Mouse (Mus musculus) frontal cortex, postnatal 36 days (tissue): Measurements from ENCODE around the gene Samhd1.
"Not testable (repeated sequence)": the region's sequence is repeated elsewhere in the genome, so short reads cannot be mapped to it uniquely, and the experiment has no call there.

Source experiments
- DNase-seq, 2 experiments: peaks; one replicate each; pipeline ENCODE4 v3.0.0; 2022; ENCODE audit warnings: low spot score in 2 of 2

Gene Samhd1

DNA sequence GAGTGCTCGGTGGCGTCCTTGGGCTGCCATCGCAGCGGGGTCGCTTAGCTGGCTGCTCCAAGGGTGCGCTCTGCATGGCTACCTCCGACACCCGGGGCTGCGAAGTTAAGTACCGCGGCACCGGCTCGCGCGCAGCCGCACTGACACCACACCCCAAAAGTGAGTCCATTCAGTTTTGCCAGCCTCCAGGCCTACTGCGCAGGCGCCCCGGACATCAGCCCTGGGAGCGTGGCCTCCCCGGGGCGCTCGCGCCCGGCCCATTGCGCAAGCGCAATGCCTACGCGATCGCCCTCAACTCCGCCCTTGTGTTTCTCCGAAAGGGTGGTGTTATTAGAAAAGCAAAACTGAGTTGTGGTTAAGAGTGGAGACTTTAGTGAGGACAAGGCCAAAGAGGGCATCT lies at the start of gene Samhd1:
Gene Samhd1, minus strand, starts transcription at position 252 of the 400 bp plus-strand sequence.
- DNase-seq, result peak; percentile 88 to 90

DNA sequence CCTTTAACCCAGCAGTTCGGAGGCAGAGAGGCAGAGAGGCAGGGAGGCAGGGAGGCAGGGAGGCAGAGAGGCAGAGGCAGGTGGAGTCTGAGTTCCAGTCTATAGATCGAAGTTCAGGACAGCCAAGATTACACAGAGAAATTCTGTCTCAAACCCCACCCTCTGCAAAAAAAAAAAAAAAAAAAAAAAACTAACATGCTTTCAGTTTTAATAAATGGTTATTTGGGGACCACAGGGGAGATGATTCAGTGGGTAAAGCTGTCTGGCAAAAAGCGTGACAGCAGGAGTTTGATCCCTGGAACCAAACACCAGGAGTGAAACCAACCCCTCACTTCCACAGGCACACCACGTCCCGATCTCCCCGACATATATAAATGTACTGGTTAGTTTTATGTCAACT lies 43.1 kb upstream of the Samhd1 start:
- no peak for DNase-seq

DNA sequence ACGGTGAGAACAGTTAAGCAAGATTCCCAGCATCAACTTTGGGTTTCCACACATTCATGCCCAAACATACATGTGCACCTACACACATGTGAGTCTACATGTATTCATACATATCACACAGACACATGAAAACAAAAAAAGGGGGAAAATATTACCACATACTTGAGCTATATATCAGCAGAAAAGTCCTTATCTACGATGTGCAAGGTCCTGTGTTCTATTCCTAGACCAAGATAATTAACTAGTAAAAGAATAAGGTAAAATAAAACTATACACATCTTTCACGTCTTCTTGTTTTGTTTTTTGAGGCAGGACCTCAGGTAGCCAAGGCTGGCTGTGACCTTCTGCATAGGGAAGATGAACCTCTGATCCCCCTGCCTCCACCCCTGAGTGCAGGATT lies 41.2 kb upstream of the Samhd1 start:
- DNase-seq, result no peak

DNA sequence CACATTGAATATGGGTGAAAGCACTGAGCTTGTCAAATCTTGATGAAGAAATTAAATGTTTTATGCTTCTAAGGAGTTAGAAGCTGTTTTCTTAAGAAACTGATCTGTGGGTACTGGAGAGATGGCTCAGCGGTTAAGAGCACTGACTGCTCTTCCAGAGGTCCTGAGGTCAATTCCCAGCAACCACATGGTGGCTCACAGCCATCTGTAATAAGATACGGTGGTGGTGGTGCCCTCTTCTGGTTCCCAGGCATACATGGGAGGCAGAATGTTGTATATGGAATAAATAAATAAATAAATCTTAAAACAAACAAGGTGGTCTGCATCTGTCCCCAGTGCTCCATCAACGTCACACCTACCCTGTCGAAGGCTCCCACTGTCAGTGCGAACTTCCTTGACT lies 39.4 kb upstream of the Samhd1 start:
- no peak for DNase-seq

DNA sequence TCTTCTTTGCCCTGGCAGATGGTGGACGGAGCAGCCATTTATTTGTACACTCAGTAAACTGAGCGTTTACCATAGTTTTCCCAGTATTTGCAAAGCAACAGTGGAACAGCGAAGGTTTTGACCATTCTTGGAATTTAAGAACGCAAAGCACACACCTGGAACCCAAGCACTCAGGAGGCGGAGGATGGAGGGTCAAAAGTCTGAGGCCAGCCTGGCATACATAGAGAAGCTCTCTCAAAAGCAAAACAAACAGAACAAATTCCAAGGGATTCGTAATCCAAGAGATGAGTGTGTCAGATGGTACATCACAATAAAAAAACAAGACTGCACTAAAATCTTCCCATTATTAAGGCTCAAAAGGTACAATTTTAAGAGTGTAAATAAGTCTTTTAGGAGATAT lies 38.5 kb upstream of the Samhd1 start:
- DNase-seq, result no peak

DNA sequence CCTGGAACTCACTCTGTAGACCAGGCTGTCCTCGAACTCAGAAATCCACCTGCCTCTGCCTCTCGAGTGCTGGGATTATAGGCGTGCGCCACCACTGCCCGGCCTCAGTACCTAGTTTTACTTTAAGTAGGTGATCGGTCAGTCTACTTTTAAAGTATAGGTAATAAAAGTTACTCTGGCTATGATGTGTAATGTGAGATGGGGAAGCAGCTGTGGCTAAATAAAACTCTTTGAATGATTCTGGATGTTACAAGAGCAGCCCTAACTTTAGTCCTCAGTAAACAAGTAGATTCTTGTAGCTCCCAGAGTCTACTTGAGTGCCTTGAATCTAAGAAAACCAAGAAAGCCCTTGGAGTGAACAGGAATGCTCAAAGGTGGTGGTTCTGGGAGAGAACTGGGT lies 37.9 kb upstream of the Samhd1 start:
- DNase-seq, result no peak

DNA sequence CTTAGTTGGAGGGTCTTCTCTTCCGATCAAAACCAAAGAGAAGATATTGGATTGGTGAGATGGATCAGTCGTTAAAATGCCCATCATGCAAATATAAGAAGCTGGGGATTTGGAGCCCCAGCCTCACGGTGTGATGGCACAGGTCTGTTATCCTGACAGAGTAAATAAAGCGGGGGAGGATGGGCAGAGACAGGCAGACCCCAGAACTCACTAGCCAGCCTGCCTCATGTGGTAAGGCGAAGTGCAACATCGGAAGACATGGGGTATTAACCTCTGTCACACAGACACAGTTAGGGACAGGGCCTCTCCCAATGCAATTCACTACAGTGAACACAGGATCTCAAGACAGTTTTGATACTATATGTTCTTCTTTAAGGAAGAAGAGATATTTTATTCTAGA lies 35.6 kb upstream of the Samhd1 start:
- DNase-seq, result no peak

DNA sequence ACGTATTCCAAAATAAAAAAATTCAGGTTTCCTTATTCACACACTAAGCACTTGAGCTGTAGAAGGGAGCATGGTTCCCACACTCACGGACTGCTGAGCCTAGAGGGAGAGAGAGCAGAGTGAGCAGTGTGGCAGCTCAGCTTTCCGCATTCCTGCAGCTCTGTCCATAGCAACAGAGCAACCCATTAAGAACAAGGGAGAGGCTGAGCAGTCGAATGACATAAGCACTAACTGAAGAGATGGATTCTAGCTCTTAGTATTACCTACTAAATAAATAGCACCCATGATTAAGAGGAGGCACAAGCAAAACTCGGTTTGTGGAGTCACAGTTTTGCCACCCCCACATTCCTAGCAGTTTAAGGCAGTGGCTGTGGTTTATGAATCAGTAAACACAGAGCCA lies 35.1 kb upstream of the Samhd1 start:
- DNase-seq, result peak in 1 of 2 experiments; percentile 6

DNA sequence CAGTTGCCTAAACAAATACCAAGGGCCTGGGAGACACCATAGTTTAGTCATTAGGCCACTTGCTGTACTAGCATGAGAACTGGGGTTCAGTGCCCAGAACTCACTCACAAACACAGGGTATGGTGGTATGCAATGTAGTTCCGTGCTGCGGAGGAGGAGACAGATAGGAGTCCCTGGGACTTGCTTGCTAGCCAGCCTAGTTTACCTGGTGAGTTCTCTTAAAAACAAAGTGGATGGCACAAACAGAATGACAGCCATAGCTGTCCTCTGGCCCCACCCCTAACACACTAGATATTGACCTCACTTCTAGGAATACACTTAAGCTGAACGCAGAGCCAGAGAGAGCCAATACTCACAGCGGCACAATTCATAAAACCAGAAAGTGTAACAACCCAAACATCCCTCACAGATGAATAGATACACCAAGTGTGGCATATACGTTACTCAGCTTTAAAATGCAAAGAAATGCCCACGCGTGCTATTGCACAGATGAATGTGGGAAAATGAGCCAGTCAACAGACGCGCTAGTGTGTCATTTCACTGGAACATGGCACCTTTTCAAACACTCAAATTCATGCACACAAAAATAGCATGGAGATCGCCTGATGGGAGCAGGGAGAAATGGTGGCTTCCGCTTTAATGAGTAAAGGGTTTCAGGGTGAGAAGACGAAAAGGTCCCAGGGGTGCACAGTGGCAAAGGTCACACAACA lies 31.5 kb upstream of the Samhd1 start:
- peak in 1 of 2 experiments; percentile 52 for DNase-seq

DNA sequence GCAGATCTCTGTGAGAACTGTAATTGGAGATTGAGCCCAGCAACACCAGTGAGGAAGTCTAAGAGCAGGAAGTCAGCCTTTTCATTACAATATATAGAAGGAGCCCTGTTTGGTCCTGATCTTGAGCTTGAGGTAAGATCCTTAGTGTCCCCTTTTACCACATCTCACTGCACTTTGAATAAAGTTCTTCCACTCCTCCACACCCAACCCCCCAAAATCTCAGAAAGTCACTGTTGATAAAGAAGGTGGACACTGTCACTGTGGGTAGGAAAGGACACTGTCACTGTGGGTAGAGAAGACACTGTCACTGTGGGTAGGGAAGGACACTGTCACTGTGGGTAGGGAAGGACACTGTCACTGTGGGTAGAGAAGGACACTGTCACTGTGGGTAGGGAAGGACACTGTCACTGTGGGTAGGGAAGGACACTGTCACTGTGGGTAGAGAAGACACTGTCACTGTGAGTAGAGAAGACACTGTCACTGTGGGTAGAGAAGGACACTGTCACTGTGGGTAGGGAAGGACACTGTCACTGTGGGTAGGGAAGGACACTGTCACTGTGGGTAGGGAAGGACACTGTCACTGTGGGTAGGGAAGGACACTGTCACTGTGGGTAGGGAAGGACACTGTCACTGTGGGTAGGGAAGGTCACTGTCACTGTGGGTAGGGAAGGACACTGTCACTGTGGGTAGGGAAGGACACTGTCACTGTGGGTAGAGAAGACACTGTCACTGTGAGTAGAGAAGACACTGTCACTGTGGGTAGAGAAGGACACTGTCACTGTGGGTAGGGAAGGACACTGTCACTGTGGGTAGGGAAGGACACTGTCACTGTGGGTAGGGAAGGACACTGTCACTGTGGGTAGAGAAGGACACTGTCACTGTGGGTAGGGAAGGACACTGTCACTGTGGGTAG lies 30.5 kb upstream of the Samhd1 start:
- not testable (repeated sequence) for DNase-seq

DNA sequence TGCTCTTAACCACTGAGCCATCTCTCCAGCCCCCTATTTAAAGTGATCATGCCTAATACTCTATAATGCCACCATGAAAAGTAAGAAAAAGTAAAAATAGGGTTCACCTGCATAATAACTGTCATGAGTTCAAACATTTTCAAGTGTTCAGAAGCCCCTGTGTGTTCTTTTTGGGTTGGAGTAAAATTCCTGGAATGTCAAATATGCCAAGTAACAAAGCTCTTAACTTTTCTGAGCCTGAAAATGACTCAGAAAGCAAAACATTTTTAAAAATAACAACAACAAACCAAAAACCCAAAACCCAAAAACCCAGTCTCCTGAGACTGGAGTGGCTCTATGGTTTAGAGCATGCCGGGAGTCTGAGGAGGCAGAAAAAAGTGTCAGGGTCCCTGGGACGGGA lies 29.0 kb upstream of the Samhd1 start:
- DNase-seq, result no peak

DNA sequence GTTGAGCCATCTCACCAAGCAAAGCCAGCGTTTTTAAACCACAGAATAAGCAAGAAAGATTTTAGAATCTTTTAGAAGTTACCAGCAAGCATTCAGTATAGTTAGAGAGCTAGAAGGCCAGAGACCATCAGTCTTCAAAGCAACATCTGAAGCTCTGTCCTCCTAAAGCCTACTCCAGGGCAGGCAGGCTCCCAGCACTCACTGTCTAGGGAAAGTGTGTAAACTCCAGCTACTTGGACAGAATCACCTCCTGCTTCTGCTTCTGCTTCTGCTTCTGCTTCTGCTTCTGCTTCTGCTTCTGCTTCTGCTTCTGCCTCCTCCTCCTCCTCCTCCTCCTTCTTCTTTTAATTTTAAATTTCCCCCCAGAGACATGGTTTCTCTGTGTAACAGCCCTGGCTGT lies 21.0 kb upstream of the Samhd1 start:
- DNase-seq, result no peak

DNA sequence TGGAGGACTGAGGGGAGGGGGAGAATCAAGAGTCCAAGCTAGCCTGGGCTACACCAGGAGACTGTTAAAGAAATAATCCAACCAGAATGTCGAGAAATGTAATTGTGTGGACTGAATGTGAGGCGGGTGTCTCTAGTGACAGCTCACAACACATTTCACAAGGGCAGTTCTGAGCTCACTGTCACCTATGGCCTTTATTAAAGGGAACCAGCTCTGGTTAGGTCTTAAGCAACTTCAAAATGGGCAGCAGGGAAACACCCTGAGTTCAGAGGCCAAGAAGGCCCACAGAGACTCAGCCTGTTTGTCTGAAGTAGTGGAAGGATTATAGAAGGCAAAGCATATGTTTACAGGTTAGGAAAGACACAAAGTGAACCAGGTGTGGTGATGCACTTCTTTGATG lies 18.2 kb upstream of the Samhd1 start:
- no peak for DNase-seq

DNA sequence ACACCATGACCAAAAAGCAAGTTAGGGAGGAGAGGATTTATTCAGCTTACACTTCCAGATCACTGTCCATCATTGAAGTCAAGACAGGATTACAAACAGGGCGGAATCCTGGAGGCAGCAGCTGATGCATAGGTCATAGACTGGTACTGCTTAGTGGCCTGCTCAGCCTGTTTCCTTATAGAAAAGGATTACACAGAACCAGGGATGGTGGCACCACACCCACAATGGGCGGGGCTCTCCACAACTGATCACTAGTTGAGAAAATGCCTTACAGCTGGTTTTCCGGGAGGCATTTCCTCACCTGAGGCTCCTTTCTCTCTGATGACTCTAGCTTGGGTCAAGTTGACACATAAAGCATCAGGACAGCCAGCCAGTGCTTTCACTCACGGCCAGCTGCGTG lies 13.4 kb upstream of the Samhd1 start:
- no peak for DNase-seq

DNA sequence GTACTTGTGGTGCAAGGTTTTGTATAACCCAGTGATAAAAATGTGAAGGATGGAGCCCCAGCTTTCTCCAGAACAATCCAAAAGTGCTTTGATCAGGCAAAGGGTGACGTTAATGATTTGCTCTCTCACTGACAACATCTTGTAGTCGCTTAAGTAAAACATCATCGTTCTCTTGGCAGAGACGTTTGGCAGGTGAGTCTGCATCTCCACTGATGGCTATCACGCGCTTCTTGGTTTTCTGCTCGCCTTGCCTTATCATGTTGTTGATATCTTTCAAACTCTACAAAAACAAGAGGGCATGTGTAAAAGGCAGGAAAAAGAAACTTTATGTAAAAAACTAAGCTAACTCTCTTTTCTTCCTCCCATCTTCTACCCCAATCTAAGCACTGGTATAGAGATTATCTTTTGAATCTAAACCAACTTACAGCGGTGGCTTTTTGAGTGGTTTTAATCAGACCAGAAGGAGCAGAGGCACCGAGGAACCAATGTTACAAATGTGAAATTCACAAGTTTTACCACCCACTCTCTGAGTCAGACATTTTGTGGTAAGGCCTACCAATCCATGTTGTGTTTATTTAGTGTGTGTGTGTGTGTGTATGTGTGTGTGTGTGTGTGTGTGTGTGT lies 12.4 kb upstream of the Samhd1 start:
- DNase-seq, result no peak

DNA sequence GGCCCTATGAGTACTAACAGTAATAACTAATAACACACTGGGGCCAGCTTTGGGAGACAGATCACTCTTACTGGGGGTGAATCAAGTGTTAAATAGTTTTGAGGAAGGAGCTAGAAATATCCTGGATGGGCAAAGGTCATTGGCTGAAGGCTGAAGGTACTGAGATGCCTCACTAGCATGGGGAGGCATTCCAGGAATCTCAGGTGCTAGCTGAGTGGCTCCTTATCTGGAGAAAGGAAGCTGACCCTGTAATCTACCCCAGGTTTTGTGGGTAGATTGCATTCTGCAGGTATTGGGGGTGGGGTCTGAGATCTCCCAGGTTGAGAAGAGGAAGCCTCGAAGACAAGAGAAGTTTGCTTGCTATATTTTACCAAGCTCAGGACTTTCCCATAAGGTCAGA lies 10.1 kb upstream of the Samhd1 start:
- DNase-seq, result no peak

DNA sequence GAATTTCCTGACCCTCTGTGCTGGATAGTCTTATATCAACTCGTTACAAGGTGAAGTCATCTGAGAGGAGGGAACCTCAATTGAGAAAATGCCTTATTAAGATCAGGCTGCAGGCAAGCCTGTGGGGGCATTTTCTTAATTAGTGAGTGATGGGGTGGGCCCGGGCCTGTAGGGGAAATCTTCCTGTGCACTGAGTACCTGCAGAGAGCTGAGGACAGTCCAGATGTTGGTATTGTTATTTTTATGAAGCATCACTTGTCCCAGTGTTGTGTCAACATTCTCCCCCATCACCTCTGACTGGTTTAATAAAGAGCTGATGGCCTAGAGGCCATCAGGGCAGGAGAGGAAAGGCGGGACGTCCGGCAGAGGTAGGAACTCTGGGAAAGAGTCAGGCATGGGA lies 9.1 kb upstream of the Samhd1 start:
- no peak for DNase-seq

DNA sequence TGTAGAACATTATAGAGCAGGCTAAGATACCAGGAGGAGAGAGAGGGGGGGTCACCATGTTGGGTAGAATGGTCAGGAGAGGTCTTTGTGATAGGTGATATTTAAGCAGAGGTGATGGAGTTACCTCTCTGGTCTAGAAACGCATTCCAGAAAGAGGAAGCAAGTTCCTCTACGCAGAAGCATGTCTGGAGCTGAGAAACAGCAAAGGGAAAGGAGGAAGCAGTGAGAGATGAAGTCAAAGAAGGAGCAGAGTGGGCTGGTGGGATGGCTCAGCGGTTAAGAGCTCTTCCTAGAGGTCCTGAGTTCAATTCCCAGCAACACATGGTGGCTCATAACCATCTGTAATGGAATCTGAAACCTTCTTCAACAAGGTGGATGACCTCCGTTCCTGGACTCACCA lies 6.9 kb upstream of the Samhd1 start:
- no peak for DNase-seq

DNA sequence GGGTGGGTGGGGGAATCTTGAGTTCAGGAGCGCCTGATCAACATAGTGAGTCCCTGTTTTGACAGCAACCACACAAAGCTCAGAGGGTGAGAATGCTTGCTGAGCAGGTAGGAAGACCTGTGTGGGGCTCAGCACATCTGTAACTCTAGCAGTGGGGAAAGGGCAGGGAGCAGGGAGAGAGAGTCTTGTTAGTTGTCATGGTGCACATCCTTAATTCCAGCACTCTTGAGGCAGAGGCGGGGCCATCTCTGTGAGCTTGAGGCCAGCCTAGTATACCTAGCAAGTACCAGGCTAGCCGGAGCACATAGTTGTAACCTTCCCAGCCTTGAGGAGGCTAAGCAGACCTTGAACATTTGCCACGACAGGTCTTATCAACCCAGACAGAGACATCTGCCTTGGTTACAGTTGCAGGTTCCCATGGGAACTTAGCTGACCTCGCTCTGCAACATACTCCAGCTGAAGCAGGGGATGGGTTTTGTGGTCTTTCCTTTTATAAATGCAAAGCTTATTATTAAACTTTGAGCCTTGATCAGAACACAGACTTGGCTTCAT lies 4.3 kb upstream of the Samhd1 start:
- DNase-seq, result no peak

DNA sequence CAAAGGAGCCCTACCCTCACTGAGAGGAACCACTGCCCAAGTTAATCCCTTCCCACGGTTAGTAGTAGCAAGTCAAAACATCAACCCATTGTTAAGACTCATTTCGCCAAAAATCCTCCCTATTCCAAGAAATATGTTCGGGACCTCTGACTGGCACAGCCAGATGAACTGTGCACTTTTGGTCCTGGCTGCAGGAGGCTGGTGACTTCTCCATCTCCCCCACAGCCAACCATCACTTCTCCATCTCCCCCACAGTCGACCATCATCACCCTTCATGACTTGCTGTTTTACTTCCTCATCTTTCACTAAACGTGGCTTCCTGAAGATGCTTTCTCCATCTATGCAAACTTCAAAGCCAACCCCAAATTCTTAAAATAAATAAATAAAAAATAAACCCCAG lies 3.7 kb upstream of the Samhd1 start:
- DNase-seq, result no peak

DNA sequence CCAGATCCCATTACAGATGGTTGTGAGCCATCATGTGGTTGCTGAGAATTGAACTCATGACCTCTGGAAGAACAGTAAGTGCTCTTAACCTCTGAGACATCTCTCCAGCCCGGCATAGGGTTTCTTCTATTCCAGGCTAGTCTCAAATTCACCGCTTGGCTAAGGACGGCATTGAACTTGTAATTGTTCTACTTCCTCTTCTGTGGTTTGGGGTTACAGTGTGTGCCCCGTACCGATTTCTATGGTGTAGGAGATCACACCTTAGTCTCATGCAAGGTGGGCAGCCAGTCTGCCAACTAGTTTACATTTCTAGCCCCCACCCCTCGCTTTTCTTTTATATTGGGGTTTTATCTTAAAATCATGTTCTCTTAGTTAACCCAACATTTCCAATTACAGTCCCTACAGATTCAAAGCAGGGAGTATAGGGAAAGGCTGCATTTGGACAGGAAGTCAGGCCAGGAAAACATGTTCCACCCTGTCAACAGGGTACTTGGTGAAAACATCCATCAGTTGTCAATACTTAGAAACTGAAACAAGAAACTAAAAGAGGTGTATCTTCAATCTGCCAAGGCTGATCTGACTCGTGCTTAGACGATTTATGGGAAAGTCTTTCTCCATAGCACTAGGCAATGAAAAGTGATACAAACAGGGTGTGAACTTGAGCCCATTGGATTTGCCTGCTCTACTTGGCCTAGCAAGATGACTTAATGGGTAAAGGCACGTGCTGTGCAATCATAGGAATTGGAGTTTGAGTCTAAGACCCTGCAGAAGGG lies 3.1 kb upstream of the Samhd1 start:
- no peak for DNase-seq

DNA sequence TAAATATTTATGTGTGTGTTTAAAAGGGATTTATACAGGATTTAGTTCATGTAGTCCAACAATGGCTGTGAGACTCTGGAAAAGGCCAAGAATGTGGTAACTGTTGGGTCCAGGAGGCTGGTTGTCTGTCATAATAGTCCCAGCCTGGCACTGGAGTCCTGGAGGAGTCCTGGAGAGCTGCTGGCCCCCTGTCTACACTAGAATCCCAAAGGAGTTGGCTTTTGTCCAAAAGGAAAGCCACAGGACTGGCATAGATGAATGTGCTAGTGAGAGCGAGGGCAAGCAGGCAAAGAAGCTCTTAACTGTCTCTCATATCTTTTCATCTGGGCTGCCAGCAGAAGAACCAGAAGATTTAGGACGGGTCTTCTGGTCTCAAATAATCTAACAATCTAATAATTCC lies 1.6 kb upstream of the Samhd1 start:
- DNase-seq, result no peak
